Mouse (Mus musculus) embryonic facial prominence, embryonic 13.5 days (tissue): ENCODE data around the gene Iah1. TPM values are rescaled to one million over a fixed set of nuclear protein-coding genes. Genes with fewer than 3 reads are reported as not detected.

Experiments used
- ATAC-seq: fragments of 200-750 bp; cut with Nextera tagmentation; 2 replicates; pipeline ENCODE4 v1.8.0; 2017; ENCODE audit warnings: low read depth; ENCODE audit not compliant: insufficient number of reproducible peaks, insufficient read depth, low FRiP score, low TSS enrichment
- H3K27ac ChIP-seq: fragments of 300-500 bp; sonication (generic); 2 replicates; pipeline ENCODE4 v1.5.1; 2015; ENCODE audit warnings: moderate library complexity, mild to moderate bottlenecking, inconsistent platforms
- H3K27me3 ChIP-seq: fragments of 300-500 bp; sonication (generic); 2 replicates; pipeline ENCODE4 v1.6.1; 2015; ENCODE audit warnings: mild to moderate bottlenecking, inconsistent platforms
- H3K36me3 ChIP-seq: fragments of 300-500 bp; sonication (generic); 2 replicates; pipeline ENCODE4 v1.6.1; 2015; ENCODE audit warnings: mild to moderate bottlenecking, inconsistent platforms
- H3K4me1 ChIP-seq: fragments of 300-500 bp; sonication (generic); 2 replicates; pipeline ENCODE4 v1.6.1; 2015; ENCODE audit warnings: inconsistent platforms
- H3K4me2 ChIP-seq: fragments of 300-500 bp; sonication (generic); 2 replicates; pipeline ENCODE4 v1.6.1; 2015; ENCODE audit warnings: moderate library complexity, mild to moderate bottlenecking, inconsistent platforms
- H3K4me3 ChIP-seq: fragments of 300-500 bp; sonication (generic); 2 replicates; pipeline ENCODE4 v1.5.1; 2015; ENCODE audit warnings: mild to moderate bottlenecking, inconsistent platforms
- H3K9ac ChIP-seq: fragments of 300-500 bp; sonication (generic); 2 replicates; pipeline ENCODE4 v1.6.1; 2015; ENCODE audit warnings: mild to moderate bottlenecking, inconsistent platforms
- H3K9me3 ChIP-seq: fragments of 300-500 bp; sonication (generic); 2 replicates; pipeline ENCODE4 v1.6.1; 2016; ENCODE audit warnings: inconsistent platforms
- WGBS: fragments of 180-500 bp; shearing (Covaris S2); methylation state at CpG from one replicate; pipeline ENCODE4 v1.1.7; 2015; ENCODE audit warnings: mixed read lengths; 5-methylcytosine and 5-hydroxymethylcytosine counted together
- polyA plus RNA-seq: library from polyadenylated mRNA; unstranded; fragments of >200 nt; fragmentation: Nextera tagmentation; extraction: Ambion mirVana; gene quantifications from 2 replicates; pipeline ENCODE4 v1.2.1, GENCODE M21; 2015

Gene Iah1
- 56.3 and 56.4 TPM in 2 replicates for polyA plus RNA-seq

DNA sequence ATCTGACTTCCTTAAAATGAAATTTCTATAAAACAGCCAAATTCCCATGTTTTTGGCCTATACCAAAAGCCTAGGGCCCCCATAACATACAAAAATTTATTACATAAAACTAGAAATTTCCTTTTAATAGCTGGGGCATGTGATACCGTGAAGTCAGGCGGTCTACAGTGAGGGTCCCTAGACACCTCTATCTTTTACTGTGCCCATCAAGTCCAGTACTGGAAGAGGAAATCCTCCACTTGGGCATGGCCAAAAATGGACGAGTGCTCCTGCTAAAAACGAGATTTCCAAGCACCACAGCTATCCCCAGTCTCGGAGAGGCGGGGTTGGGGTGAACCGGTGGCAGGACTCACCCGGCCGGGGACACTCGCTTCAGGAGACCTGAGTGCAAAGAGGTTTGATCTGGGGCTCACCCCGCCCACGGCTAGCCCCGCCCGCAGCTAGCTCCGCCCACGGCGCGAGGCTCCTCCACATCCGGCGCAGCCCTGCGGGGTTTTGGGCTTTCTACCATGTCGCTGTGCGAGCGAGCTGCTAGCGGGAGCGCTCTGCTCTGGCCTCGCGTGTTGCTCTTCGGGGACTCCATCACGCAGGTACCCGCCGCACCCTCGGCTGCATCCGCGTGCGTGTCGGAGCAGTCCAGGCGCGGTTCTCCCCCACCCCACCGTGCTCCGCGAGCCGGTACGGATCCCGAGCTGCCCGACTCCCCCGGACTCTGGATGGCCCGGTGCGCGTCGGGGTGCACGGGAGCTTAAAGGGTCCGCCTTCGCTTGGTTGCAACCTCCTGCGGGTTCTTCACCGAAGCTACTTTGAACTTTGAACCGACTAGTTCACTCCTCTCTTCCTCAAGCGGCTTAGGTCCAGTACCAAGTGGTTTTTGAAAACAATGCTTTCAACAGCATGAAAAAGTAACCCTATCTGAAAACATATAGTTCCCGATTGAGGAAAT is at the start of gene Iah1:
TSS of gene Iah1 (plus strand) at position 467 of the 946 bp plus-strand sequence.
- Histone ChIP-seq H3K27me3 (no peaks in the 10 kb centered on the region), H3K4me1 (peaks cover 8% of the 10 kb centered on the region), H3K4me3 (peak within 1 kb of the TSS; percentile 70), H3K4me2 (peak within 1 kb of the TSS; percentile 60), H3K9ac (peak within 1 kb of the TSS; percentile 85), H3K36me3 (peaks cover 64% of the 10 kb centered on the region), H3K9me3 (no peaks in the 10 kb centered on the region), H3K27ac (peak within 1 kb of the TSS; percentile 84)
- WGBS: 3% methylated on average over 59 of the region's 59 CpGs
- ATAC-seq: peak; percentile 86

DNA sequence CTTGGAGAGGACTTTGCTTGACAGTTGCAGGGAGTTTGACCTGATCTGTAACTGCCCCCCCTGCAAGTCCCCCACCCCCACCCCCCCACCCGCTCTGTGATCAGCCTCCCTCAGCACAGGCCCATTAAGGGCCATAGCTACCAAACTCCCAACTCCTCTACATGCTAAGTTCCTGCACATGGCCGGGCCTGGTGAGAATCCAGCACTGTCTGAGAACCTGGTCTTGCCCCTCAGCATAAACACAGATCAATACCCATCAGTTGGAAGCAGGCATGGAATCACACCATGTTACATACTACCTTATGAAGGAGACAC is 49.4 kb upstream of the Iah1 start:
- no peaks in the 10 kb centered on the region for H3K9me3 ChIP-seq
- no peak overlapping the region for H3K9ac ChIP-seq
- 86% methylated on average over 2 of the region's 2 CpGs for WGBS
- no peak for ATAC-seq
- H3K4me1 ChIP-seq: no peaks in the 10 kb centered on the region
- no peak overlapping the region for H3K27ac ChIP-seq
- H3K4me3 ChIP-seq: no peak overlapping the region
- no peak overlapping the region for H3K4me2 ChIP-seq
- H3K27me3 ChIP-seq: no peaks in the 10 kb centered on the region
- peaks cover 89% of the 10 kb centered on the region for H3K36me3 ChIP-seq

DNA sequence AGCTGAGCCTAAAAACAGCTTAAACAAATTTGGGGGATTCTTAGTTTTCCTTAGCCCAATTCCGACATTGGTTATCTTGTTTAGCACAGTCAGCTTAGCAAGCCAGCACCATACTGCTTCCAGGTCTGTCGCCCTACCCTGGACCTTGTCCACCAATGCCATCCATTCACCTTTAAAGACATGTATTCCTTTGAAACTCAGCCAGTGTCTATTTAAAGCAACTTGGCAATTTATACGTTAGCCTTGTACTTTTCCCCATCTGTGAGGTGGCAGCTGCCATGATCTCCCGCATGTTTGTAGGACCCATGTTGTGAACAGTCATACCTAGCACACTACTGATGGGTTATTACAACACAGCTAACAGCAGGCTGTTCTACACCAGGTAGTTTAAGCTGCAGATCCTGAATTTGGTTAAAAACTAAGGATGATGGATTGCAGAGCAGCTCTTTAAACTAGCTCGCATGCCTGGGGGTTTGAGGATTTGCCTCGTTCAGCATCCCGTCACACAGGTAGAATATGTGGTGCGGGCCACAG is 48.0 kb upstream of the Iah1 start:
- ATAC-seq: no peak
- Histone ChIP-seq H3K4me3 (no peak overlapping the region), H3K27ac (no peak overlapping the region), H3K27me3 (no peaks in the 10 kb centered on the region), H3K4me1 (no peaks in the 10 kb centered on the region), H3K36me3 (peaks cover 91% of the 10 kb centered on the region), H3K9ac (no peak overlapping the region), H3K4me2 (no peak overlapping the region), H3K9me3 (no peaks in the 10 kb centered on the region)
- WGBS: 90% methylated on average over 8 of the region's 8 CpGs

DNA sequence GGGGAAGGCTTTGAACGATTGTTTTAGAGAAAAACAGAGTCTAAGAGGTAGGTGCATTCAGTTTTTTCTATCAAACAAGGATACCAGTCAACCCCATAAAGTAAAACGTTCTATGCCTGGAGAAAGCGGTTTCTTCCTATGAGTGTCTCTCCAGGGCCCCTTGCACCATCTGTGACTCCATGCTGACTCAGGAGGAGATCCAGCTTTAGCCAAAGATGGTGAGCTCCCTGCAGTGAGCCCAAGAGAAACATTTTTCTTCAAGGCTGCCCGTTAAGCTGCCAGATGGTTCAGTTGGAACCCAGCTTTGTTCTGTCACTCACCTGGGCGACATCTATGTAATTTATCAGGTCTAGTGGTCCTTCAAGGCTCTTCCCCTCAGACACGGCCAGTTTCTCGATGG is 41.7 kb upstream of the Iah1 start:
- WGBS: 88% methylated on average over 7 of the region's 7 CpGs

DNA sequence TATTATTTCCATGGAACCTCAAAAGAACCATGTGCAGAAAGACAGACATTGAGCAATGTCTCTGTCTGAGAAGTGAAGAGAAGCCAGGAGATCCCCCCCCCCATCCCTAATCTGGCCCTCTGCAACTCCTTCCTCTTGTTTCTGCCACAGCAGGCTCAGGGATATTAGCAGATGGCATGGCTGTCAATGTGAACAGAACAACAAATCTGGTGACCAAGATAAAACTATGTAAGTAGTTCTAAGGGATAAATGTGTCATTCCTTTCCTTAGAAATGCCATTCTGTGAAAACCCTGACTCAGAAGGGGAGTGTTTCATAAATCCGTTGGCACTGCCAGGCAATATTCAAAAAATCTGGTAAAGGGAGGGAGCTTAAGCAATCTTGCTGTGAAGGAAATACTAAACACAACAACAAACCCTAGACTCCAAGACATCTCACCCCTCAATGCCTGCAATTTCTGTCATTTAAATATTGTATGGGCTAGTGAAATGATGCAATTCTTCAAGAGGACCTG is 38.8 kb upstream of the Iah1 start:
- Histone ChIP-seq H3K9me3 (no peaks in the 10 kb centered on the region), H3K36me3 (peaks cover 45% of the 10 kb centered on the region), H3K27ac (no peak overlapping the region), H3K4me3 (no peak overlapping the region), H3K9ac (no peak overlapping the region), H3K4me2 (no peak overlapping the region), H3K27me3 (no peaks in the 10 kb centered on the region), H3K4me1 (no peaks in the 10 kb centered on the region)
- WGBS: 87% methylated on average over 1 of the region's 1 CpGs
- ATAC-seq: no peak

More for the DNA sequence above, 41.7 kb upstream of the Iah1 start:
- no peak overlapping the region for H3K27ac ChIP-seq
- H3K4me1 ChIP-seq: no peaks in the 10 kb centered on the region
- no peaks in the 10 kb centered on the region for H3K27me3 ChIP-seq
- H3K4me2 ChIP-seq: no peak overlapping the region
- no peak overlapping the region for H3K4me3 ChIP-seq
- ATAC-seq: no peak
- H3K36me3 ChIP-seq: peaks cover 74% of the 10 kb centered on the region
- no peak overlapping the region for H3K9ac ChIP-seq
- H3K9me3 ChIP-seq: no peaks in the 10 kb centered on the region

DNA sequence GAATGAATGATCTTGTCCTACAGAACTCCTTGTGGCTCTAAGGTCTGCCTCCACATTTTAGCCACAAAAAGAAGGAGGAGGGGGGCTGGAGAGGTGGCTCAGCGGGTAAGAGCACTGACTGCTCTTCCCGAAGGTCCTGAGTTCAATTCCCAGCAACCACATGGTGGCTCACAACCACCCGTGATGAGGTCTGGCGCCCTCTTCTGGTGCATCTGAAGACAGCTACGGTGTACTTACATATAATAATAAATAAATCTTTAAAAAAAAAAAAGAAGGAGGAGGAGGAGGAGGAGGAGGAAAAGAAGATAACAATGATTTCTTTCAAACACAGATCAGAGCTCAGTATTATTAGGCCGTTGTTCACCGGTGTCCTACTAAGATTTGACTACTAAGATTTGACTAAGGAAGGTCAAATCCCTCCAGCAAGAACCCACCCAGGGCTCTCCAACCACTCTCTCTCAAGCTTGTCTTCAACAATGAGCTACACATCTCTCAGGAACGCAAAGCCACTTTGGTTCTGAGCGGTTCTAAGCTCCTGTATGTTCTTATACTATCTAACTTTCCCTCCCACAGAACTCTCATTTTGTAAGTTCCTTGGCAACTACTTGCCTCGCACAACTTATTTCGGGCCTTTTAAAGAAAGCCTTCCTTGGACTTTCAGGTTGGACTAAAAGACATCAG is 31.3 kb upstream of the Iah1 start, which contains the start of gene Cpsf3:
TSS of gene Cpsf3 (plus strand) at position 631 of the 681 bp plus-strand sequence.
- peak within 1 kb of the TSS; percentile 83 for H3K4me3 ChIP-seq
- H3K36me3 ChIP-seq: peaks cover 7% of the 10 kb centered on the region
- H3K4me1 ChIP-seq: peaks cover 19% of the 10 kb centered on the region
- peak within 1 kb of the TSS; percentile 76 for H3K4me2 ChIP-seq
- H3K27ac ChIP-seq: peak within 1 kb of the TSS; percentile 96
- WGBS: 54% methylated on average over 11 of the region's 11 CpGs
- peak within 1 kb of the TSS; percentile 93 for H3K9ac ChIP-seq
- no peaks in the 10 kb centered on the region for H3K27me3 ChIP-seq
- H3K9me3 ChIP-seq: no peaks in the 10 kb centered on the region
- ATAC-seq: no peak

DNA sequence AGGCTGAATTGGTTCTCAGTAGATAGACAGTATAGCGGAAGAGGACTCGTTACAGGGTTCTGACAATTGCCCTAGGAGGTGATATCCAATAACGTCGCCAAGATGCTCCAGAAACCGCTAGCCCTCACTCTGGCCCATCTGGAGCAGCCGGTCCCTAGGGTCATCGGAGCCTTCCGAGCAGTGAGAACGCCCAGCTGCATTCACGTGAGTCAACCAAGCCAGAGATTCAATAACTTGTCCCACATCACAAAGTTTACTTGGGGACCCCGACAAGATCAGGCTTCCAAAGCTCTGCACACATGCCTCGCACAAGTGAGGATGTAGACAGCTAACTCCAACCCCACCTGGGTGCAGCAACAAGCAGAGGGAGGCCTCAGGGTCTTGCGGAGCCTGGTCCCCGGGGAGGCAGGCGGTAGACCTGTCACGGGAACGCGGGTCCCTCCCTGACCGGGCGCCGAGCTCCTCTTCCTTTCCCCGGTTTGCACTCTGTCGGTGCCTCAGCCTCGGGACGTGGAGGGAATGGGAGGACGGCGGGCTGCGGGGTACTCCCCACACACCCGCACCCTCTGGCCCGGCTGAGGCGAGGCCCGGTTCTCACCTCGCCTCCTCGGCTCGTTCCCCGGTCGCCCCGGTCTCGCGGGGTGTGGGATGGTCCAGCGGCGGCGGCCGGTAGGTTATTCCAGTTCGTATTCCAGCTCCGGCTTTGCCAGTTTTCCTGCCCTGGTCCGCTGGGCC is 30.5 kb upstream of the Iah1 start:
- WGBS: under 1% methylated on average over 47 of the region's 47 CpGs
- peaks cover 15% of the 10 kb centered on the region for H3K36me3 ChIP-seq

DNA sequence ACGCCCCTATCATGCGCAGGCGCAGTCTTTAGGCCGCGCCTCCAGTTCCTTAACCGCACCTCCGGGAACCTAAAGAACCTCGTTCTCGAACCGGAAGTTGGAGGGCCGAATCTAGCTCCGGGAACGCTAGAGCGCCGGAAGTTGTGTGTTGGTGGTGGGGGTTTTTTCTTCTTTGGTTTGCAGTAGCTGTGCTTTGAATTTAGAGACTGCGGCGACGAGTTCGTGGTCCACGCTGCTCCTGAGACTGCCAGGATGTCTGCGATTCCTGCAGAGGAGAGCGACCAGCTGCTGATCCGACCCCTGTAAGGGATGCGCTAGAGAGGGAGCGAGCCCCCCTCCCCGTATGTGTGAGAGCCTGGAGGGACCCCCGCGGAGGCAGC is 30.0 kb upstream of the Iah1 start, which contains the start of gene Itgb1bp1:
TSS of gene Itgb1bp1 (minus strand) at position 42 of the 380 bp plus-strand sequence.
- Histone ChIP-seq H3K9me3 (no peaks in the 10 kb centered on the region), H3K4me3 (peak within 1 kb of the TSS; percentile 83), H3K4me1 (peaks cover 19% of the 10 kb centered on the region), H3K36me3 (peaks cover 19% of the 10 kb centered on the region), H3K27ac (peak within 1 kb of the TSS; percentile 96), H3K4me2 (peak within 1 kb of the TSS; percentile 76), H3K9ac (peak within 1 kb of the TSS; percentile 93), H3K27me3 (no peaks in the 10 kb centered on the region)
- WGBS: under 1% methylated on average over 28 of the region's 28 CpGs
- peak; percentile 95 for ATAC-seq

More for the DNA sequence above, 30.5 kb upstream of the Iah1 start:
- Histone ChIP-seq H3K4me2 (peak overlapping the region; percentile 76), H3K4me1 (peaks cover 19% of the 10 kb centered on the region), H3K9ac (peak overlapping the region; percentile 93), H3K27ac (peak overlapping the region; percentile 84), H3K9me3 (no peaks in the 10 kb centered on the region), H3K4me3 (peak overlapping the region; percentile 83), H3K27me3 (no peaks in the 10 kb centered on the region)
- peak; percentile 77 for ATAC-seq

DNA sequence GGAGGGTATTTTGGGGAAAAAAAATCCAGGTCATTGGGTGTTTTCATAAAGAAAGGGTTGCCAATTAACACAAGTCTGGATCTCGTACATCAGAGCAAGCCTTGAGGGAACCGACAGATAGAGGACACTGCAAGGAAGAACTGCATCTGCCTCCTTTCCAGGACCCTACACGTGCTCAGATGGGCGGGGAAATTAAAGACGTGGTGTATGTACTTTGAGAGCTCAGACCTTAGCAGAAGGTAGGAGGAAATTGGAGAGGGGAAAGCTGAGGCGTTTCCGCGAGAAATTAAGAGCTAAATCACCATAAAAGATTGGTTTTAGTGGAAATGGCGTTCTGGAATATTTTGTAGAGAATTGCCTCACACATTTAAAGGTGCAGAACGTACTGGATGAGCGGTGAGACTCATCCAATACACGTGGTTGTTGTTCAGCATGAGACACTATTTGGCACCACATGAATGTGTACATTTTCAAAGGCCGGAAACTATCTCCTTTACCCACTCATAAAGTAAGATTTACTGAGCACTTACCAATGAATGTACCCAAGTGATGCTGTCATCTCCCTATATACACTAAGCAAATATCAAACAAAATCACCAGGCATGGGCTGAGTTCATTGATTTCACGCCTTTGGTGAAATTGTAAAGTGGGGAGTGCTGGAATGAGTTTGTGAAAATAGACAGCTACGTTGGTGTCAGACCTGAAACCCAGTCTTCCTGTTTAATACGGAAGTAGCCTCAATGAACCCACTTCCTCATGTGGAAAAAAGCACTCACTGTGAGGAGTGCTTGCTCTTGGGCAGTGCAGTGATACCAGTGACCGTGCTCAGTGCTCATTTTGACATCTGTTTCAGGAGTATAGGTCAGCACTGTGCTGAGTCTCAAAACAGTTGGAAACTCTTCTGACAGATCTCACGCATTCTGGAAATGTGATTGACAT is 29.2 kb upstream of the Iah1 start:
- no peaks in the 10 kb centered on the region for H3K9me3 ChIP-seq
- H3K9ac ChIP-seq: peak overlapping the region; percentile 93
- H3K27ac ChIP-seq: peak overlapping the region; percentile 96
- WGBS: 32% methylated on average over 18 of the region's 18 CpGs
- H3K4me1 ChIP-seq: peaks cover 19% of the 10 kb centered on the region
- no peak for ATAC-seq
- H3K4me3 ChIP-seq: peak overlapping the region; percentile 83
- H3K4me2 ChIP-seq: peak overlapping the region; percentile 76
- peaks cover 27% of the 10 kb centered on the region for H3K36me3 ChIP-seq
- no peaks in the 10 kb centered on the region for H3K27me3 ChIP-seq

DNA sequence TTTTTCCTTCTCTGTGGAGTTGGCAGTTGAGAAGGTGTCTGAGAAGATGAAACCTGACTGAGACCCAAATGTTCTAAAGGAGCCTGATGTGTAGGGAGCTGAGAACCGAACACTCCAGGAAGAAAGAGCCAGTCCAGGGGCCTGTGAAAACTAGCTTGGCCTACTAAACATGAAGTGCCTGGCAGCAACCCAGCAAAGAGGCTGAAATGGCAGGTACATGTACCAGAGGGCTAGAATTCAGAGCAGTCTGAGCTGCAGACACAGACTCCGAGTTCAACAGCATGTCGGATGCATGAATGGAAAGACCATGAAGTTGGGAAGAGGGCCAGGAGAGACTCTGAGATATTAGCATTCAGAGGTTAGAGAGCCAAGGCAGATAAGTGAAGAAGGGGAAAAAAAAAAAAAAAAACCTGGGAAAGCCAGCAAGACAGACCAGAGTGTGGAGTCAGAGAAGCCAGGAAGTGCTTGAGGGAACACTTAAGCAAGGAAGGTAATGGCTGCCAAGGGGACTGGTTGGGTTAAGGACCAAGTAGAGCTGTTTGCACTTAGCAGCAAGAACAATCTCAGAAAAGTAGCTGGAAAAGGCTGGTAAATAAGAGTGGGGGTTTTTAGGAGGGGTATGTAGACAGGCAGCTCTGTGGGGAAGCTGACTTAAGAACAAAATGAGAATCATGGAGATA is 27.3 kb upstream of the Iah1 start:
- Histone ChIP-seq H3K27ac (no peak overlapping the region), H3K36me3 (peaks cover 44% of the 10 kb centered on the region), H3K9me3 (no peaks in the 10 kb centered on the region), H3K4me2 (no peak overlapping the region), H3K4me1 (peaks cover 19% of the 10 kb centered on the region), H3K9ac (no peak overlapping the region), H3K27me3 (no peaks in the 10 kb centered on the region), H3K4me3 (no peak overlapping the region)
- no peak for ATAC-seq
- WGBS: 93% methylated on average over 3 of the region's 3 CpGs
